Mouse (Mus musculus): ENCODE results near the gene Tmeff2. TPM values are rescaled to one million over a fixed set of nuclear protein-coding genes. Genes with fewer than 3 reads are reported as not detected.
A peak's percentile ranks its signal among the peaks of the same experiment; 100 is the strongest.

The Tmeff2 gene
- polyA plus RNA-seq, 1 experiment from 2014 or later: 24.6 TPM

GRCm38 (mm10) chr1:50928776-50929175 is 28.3 kb downstream of the Tmeff2 start:
- Histone ChIP-seq H3K27me3 (replicated peaks; ENCODE audit: control insufficient read depth, insufficient read depth, low read length) (0 out of 2 replicates have a peak, but pooled peaks cover 3% of the 10 kb centered on the region), H3K4me3 (ENCODE audit: low read depth, low read length) (peak overlapping the region; percentile 70), H3K27ac (ENCODE audit: low read depth, low read length) (no peak overlapping the region), H3K4me1 (ENCODE audit: control insufficient read depth, insufficient read depth, low read length) (no peaks in the 10 kb centered on the region), H3K9ac (ENCODE audit: low read length) (peak overlapping the region; percentile 29; the same call in 1 of the 2 replicates), H3K36me3 (ENCODE audit: control insufficient read depth, insufficient read depth, low read length) (no peaks in the 10 kb centered on the region), H3K9me3 (replicated peaks; ENCODE audit: control insufficient read depth, low read length) (no peaks in the 10 kb centered on the region), H3K4me2 (ENCODE audit: low read length) (peak overlapping the region; percentile 97)
- DNase-seq (ENCODE audit: low spot score) (peak; percentile 5), ATAC-seq (no peak)
- 21% methylated on average over 3 of the region's 3 CpGs for WGBS

- H3K27ac ChIP-seq (ENCODE audit: low read depth, low read length): no peak overlapping the region
- H3K9ac ChIP-seq (ENCODE audit: low read length): no peak overlapping the region
- no peaks in the 10 kb centered on the region for H3K9me3 ChIP-seq (replicated peaks; ENCODE audit: control insufficient read depth, low read length)
- H3K36me3 ChIP-seq (ENCODE audit: control insufficient read depth, insufficient read depth, low read length): no peaks in the 10 kb centered on the region
- ATAC-seq: no peak
- no peak for DNase-seq (ENCODE audit: low spot score)
- WGBS: 60% methylated on average over 2 of the region's 2 CpGs
- H3K27me3 ChIP-seq (replicated peaks; ENCODE audit: control insufficient read depth, insufficient read depth, low read length): no peaks in the 10 kb centered on the region
- no peaks in the 10 kb centered on the region for H3K4me1 ChIP-seq (ENCODE audit: control insufficient read depth, insufficient read depth, low read length)
- H3K4me2 ChIP-seq (ENCODE audit: low read length): no peak overlapping the region
- no peak overlapping the region for H3K4me3 ChIP-seq (ENCODE audit: low read depth, low read length)
These were observed 34.6 kb downstream of the Tmeff2 start for GRCm38 (mm10) chr1:50935076-50935475.

- Histone ChIP-seq H3K4me1 (ENCODE audit: control insufficient read depth, insufficient read depth, low read length) (no peaks in the 10 kb centered on the region), H3K4me3 (ENCODE audit: low read depth, low read length) (no peak overlapping the region), H3K9me3 (replicated peaks; ENCODE audit: control insufficient read depth, low read length) (no peaks in the 10 kb centered on the region), H3K9ac (ENCODE audit: low read length) (no peak overlapping the region), H3K27ac (ENCODE audit: low read depth, low read length) (no peak overlapping the region), H3K4me2 (ENCODE audit: low read length) (no peak overlapping the region), H3K27me3 (replicated peaks; ENCODE audit: control insufficient read depth, insufficient read depth, low read length) (no peaks in the 10 kb centered on the region), H3K36me3 (ENCODE audit: control insufficient read depth, insufficient read depth, low read length) (no peaks in the 10 kb centered on the region)
- DNase-seq (ENCODE audit: low spot score) (no peak), ATAC-seq (no peak)
- WGBS: 94% methylated on average over 2 of the region's 2 CpGs
These were observed 35.0 kb downstream of the Tmeff2 start for GRCm38 (mm10) chr1:50935484-50935883.

GRCm38 (mm10) chr1:50940131-50941039 is 39.9 kb downstream of the Tmeff2 start:
- Histone ChIP-seq H3K4me1 (ENCODE audit: control insufficient read depth, insufficient read depth, low read length) (no peaks in the 10 kb centered on the region), H3K4me3 (ENCODE audit: low read depth, low read length) (no peak overlapping the region), H3K4me2 (ENCODE audit: low read length) (no peak overlapping the region), H3K27me3 (replicated peaks; ENCODE audit: control insufficient read depth, insufficient read depth, low read length) (no peaks in the 10 kb centered on the region), H3K9ac (ENCODE audit: low read length) (no peak overlapping the region), H3K9me3 (replicated peaks; ENCODE audit: control insufficient read depth, low read length) (no peaks in the 10 kb centered on the region), H3K36me3 (ENCODE audit: control insufficient read depth, insufficient read depth, low read length) (no peaks in the 10 kb centered on the region), H3K27ac (ENCODE audit: low read depth, low read length) (no peak overlapping the region)
- WGBS: 42% methylated on average over 7 of the region's 7 CpGs
- ATAC-seq (peak; percentile 62; the same call in 1 of the 2 replicates), DNase-seq (ENCODE audit: low spot score) (peak; percentile 33)

- H3K27me3 ChIP-seq (replicated peaks; ENCODE audit: control insufficient read depth, insufficient read depth, low read length): no peaks in the 10 kb centered on the region
- no peaks in the 10 kb centered on the region for H3K9me3 ChIP-seq (replicated peaks; ENCODE audit: control insufficient read depth, low read length)
- no peak overlapping the region for H3K4me2 ChIP-seq (ENCODE audit: low read length)
- no peak for DNase-seq (ENCODE audit: low spot score)
- no peaks in the 10 kb centered on the region for H3K36me3 ChIP-seq (ENCODE audit: control insufficient read depth, insufficient read depth, low read length)
- H3K4me1 ChIP-seq (ENCODE audit: control insufficient read depth, insufficient read depth, low read length): no peaks in the 10 kb centered on the region
- no peak overlapping the region for H3K4me3 ChIP-seq (ENCODE audit: low read depth, low read length)
- H3K9ac ChIP-seq (ENCODE audit: low read length): no peak overlapping the region
- no peak overlapping the region for H3K27ac ChIP-seq (ENCODE audit: low read depth, low read length)
- 73% methylated on average over 1 of the region's 1 CpGs for WGBS
- no peak for ATAC-seq
These were observed 48.1 kb downstream of the Tmeff2 start for GRCm38 (mm10) chr1:50948575-50948974.

GRCm38 (mm10) chr1:50958844-50959243 is 58.4 kb downstream of the Tmeff2 start:
- Histone ChIP-seq H3K9me3 (replicated peaks; ENCODE audit: control insufficient read depth, low read length) (no peaks in the 10 kb centered on the region), H3K4me1 (ENCODE audit: control insufficient read depth, insufficient read depth, low read length) (no peaks in the 10 kb centered on the region), H3K27me3 (replicated peaks; ENCODE audit: control insufficient read depth, insufficient read depth, low read length) (no peaks in the 10 kb centered on the region), H3K36me3 (ENCODE audit: control insufficient read depth, insufficient read depth, low read length) (no peaks in the 10 kb centered on the region), H3K27ac (ENCODE audit: low read depth, low read length) (no peak overlapping the region), H3K4me3 (ENCODE audit: low read depth, low read length) (no peak overlapping the region), H3K4me2 (ENCODE audit: low read length) (no peak overlapping the region), H3K9ac (ENCODE audit: low read length) (no peak overlapping the region)
- 92% methylated on average over 1 of the region's 1 CpGs for WGBS
- DNase-seq (ENCODE audit: low spot score) (no peak), ATAC-seq (no peak)

GRCm38 (mm10) chr1:50961954-50962648 is 61.7 kb downstream of the Tmeff2 start:
- ATAC-seq: 0 out of 2 replicates have a peak, but pooled peaks have one; percentile 62
- WGBS: 51% methylated on average over 5 of the region's 5 CpGs

GRCm38 (mm10) chr1:50962649-50963000 is 62.2 kb downstream of the Tmeff2 start:
- ATAC-seq (no peak), DNase-seq (ENCODE audit: low spot score) (no peak)
- Histone ChIP-seq H3K4me3 (ENCODE audit: low read depth, low read length) (no peak overlapping the region), H3K4me1 (ENCODE audit: control insufficient read depth, insufficient read depth, low read length) (no peaks in the 10 kb centered on the region), H3K9me3 (replicated peaks; ENCODE audit: control insufficient read depth, low read length) (no peaks in the 10 kb centered on the region), H3K9ac (ENCODE audit: low read length) (no peak overlapping the region), H3K4me2 (ENCODE audit: low read length) (no peak overlapping the region), H3K27ac (ENCODE audit: low read depth, low read length) (no peak overlapping the region), H3K27me3 (replicated peaks; ENCODE audit: control insufficient read depth, insufficient read depth, low read length) (no peaks in the 10 kb centered on the region), H3K36me3 (ENCODE audit: control insufficient read depth, insufficient read depth, low read length) (no peaks in the 10 kb centered on the region)
- WGBS: 63% methylated on average over 4 of the region's 4 CpGs

More at GRCm38 (mm10) chr1:50961954-50962648, 61.7 kb downstream of the Tmeff2 start:
- no peaks in the 10 kb centered on the region for H3K36me3 ChIP-seq (ENCODE audit: control insufficient read depth, insufficient read depth, low read length)
- H3K27me3 ChIP-seq (replicated peaks; ENCODE audit: control insufficient read depth, insufficient read depth, low read length): no peaks in the 10 kb centered on the region
- no peaks in the 10 kb centered on the region for H3K4me1 ChIP-seq (ENCODE audit: control insufficient read depth, insufficient read depth, low read length)
- no peaks in the 10 kb centered on the region for H3K9me3 ChIP-seq (replicated peaks; ENCODE audit: control insufficient read depth, low read length)
- H3K9ac ChIP-seq (ENCODE audit: low read length): no peak overlapping the region
- no peak overlapping the region for H3K4me2 ChIP-seq (ENCODE audit: low read length)
- no peak overlapping the region for H3K27ac ChIP-seq (ENCODE audit: low read depth, low read length)
- DNase-seq (ENCODE audit: low spot score): peak; percentile 84
- no peak overlapping the region for H3K4me3 ChIP-seq (ENCODE audit: low read depth, low read length)

GRCm38 (mm10) chr1:50969685-50970084 is 69.2 kb downstream of the Tmeff2 start:
- Histone ChIP-seq H3K9ac (ENCODE audit: low read length) (no peak overlapping the region), H3K9me3 (replicated peaks; ENCODE audit: control insufficient read depth, low read length) (no peaks in the 10 kb centered on the region), H3K27me3 (replicated peaks; ENCODE audit: control insufficient read depth, insufficient read depth, low read length) (no peaks in the 10 kb centered on the region), H3K4me1 (ENCODE audit: control insufficient read depth, insufficient read depth, low read length) (no peaks in the 10 kb centered on the region), H3K4me3 (ENCODE audit: low read depth, low read length) (no peak overlapping the region), H3K27ac (ENCODE audit: low read depth, low read length) (no peak overlapping the region), H3K36me3 (ENCODE audit: control insufficient read depth, insufficient read depth, low read length) (no peaks in the 10 kb centered on the region), H3K4me2 (ENCODE audit: low read length) (no peak overlapping the region)
- ATAC-seq: no peak
- DNase-seq (ENCODE audit: low spot score): no peak
- 77% methylated on average over 2 of the region's 2 CpGs for WGBS

Measured in forebrain, embryonic 14.5 days (tissue).